Mouse (Mus musculus) MEL (cell line): Measurements from ENCODE around the gene Snap91.

Experiments
- CTCF ChIP-seq, 3 experiments: IDR thresholded peaks in 2 of 3; conservative IDR thresholded peaks in 1 of 3; 2 replicates each; pipeline ENCODE4 v1.5.1; 2011 to 2012; ENCODE audit warnings: low read length in 3 of 3, low read depth in 2 of 3, mild to moderate bottlenecking in 2 of 3, improper control_type of control experiment in 1 of 3, inconsistent platforms in 1 of 3, mixed read lengths in 1 of 3, moderate library complexity in 1 of 3; ENCODE audit not compliant: control insufficient read depth in 1 of 3, insufficient read depth in 1 of 3, poor library complexity in 1 of 3, severe bottlenecking in 1 of 3
- EP300 ChIP-seq, 2 experiments: IDR thresholded peaks; 2 replicates each; pipeline ENCODE4 v1.6.1; 2011; ENCODE audit warnings: improper control_type of control experiment in 2 of 2, low read length in 2 of 2, low read depth in 1 of 2, mild to moderate bottlenecking in 1 of 2
- MAFK ChIP-seq: IDR thresholded peaks from 2 replicates; pipeline ENCODE4 v1.6.1; 2011; ENCODE audit warnings: low read depth, mild to moderate bottlenecking, low read length, improper control_type of control experiment, borderline replicate concordance

GRCm38 (mm10) chr9:86725066-86725465 is 155.4 kb downstream of the Snap91 start:
- TF ChIP-seq EP300 (IDR thresholded peaks at IDR 0.05; ENCODE audit: low read depth in 1 of 2, low read length in 2 of 2) (no peak), MAFK (no peak), CTCF (IDR thresholded peaks at IDR 0.05 in 2 of 3, conservative IDR thresholded peaks at IDR 0.05 in 1 of 3; ENCODE audit: control insufficient read depth in 1 of 3, insufficient read depth in 1 of 3, low read depth in 2 of 3, low read length in 3 of 3, poor library complexity in 1 of 3, severe bottlenecking in 1 of 3) (no peak)
